Mouse (Mus musculus): ENCODE results near the gene Wscd2.

Gene Wscd2

DNA sequence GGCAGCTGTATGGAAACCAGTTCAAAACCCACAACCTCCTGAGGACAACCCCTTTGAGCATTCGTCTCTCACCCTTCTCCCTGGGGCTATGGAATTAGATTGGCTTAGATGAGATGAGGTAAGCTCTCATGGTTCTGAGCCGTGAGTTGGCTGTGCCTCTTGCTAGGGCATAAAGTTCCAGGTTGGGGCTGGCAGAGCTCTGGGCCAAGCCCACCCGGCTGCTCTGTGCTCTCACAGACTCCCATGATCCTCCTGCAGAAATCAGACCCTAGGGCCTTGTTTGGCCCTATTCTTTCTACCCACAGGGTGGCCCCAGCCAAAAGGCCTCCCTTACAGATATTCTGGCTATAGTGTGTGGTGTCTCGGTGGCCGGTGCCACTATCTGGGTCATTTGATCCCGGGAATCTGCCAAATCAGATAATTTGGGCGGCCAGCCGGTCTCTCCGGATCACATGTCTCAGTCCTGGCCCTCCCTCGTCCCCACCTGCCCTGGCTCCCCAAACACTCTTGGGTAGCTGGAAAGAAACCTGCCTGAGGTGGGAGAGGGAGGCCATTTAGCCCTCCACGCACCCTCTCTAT, 4.5 kb upstream of the Wscd2 start:
- DNase-seq (ENCODE audit: low read depth, low spot score) = no peak

DNA sequence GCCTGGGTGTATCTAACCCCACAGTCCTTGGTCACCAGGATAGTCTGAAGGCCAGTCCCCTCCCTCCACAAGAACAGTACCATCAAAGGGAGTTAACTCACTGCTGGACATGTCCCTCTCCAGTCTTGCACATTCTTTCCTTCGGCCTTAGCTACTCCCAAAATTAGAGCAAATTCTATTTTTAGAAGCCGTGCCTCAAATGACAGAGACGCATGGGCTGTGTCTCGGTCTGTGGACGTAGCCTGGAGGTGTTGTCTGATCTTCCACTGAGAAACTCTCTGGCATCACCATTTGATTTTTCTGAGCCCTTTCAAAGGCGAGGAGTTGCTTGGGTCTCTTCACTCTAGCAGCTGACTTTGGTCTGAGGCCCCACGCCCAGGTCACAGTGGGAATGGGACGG, 2.3 kb upstream of the Wscd2 start:
- no peak for DNase-seq (ENCODE audit: low read depth, low spot score)

DNA sequence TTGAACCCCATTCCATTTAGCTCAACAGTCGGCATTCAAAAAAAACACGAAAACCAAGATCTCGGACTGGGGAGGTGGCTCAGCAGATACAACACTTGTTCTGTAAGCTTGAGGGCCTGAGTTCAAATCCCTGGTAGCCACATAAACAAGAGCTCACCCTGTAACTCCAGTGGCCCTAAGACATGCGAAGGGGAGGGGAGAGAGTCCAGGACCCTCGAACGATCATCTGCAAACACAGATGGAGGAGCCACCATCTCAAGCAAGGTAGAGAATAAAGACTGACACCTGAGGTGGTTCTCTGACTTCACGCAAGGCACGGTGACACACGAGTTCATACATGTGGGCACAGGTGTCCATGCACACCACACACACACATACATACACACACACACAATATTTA, 516 bp upstream of the Wscd2 start:
- no peak for DNase-seq (ENCODE audit: low read depth, low spot score)

DNA sequence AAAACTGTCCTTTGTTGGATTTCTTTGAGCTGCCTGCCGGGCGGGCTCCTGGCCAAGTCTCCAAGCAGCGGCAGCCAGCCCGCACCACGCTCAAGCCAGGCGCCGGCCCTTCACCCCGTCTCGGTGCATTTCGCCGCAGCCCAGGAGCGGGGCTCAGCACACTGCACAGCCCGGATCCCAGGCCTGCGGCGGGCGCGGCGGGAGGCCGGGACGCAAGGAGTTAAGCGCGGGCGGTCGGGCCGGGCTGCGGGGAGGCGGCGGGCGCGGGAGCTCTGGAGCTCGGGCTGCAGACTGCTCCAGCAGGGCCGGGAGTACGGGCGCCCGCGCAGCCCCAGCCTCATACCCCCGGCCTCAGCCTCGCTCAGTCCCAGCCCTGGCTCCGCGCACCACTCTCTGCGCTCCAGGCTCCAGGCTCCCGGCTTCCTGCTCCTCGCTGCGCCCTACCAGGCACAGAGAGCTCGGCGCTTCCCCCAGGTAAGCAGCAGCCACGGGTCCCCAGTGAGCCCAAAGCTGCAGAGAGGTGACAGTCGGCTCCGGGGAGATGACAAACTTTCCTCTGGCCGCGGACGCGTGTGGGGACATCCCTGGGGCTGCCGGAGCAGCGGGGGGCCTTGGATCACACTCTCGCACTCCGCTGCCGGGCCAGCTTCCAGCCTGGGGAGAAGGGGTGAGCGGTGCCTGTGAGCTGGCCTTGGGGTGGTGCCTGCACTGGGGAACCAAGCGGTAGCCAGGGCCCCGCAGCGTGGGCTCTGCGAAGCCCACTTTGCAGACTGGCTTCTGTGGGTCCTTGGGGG, 531 bp downstream of the Wscd2 start:
- peak; percentile 31 for DNase-seq (ENCODE audit: low read depth, low spot score)

DNA sequence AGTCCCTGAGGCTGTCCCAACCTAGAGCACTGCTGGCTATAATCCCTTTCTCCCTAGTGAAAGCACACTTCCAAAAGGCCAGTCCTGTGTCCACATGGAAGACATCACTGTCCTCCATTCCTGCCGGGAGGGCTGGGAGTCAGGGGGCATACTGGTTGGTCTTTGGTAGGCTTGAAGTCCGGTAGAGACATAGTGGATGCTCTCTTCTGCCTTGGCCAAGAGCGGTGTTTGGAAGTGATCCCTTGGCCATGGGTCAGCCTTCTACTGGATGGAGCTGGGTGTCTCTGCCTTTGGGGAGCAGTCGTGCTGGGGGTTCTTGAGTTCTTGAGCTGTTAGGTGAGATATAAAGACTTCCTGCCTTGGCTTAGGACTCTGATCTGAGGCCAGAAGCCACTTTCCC, 1.4 kb downstream of the Wscd2 start:
- no peak for DNase-seq (ENCODE audit: low read depth, low spot score)

DNA sequence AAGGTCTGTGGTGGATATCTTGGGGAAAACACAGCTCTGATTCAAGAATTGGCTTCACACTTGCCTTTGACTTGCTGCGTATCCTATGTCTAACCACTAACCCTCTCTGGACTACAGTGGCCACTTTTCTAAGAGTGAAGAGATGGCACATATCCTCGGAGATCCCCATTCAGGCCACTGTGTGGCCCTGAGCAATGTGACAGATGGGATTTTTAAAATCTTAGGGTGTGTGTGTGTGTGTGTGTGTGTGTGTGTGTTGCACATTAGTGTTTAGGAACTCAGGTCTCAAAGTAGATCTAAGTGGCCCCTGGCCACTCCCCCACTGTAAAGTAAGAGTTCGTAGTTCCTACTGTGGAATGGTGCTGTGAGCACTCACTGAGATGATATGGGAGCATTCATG, 1.9 kb downstream of the Wscd2 start:
- DNase-seq (ENCODE audit: low read depth, low spot score) = no peak

DNA sequence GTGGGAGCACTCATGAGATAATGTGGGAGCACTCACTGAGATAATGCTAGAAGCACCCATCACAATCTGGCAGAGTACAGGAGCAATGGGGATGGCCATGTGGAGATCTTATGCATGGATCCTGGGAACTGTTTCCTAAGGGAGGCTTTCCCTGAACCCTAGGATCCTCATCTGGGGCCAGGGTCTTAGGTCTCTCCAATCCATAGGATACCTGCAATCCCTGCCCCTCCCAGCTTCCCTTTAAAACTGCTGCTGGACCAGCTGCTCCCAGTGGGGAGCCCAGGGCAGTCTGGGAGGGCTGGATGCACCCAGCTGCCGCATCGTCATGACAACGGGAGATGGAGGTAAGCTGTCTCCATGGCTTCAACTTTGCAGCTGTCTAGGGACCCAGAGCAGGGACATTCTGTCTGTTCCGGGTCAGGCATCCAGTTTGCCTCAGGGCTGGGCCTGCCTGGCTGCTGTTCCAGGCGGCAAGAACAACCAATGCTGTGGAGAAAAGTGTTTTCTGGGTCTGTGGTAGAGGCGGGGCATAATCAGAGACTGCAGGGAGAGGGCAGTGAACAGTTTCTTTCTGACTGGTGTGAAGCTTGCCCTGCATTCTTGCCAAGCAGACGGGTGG, 2.4 kb downstream of the Wscd2 start:
- peak; percentile 45 for DNase-seq (ENCODE audit: low read depth, low spot score)

DNA sequence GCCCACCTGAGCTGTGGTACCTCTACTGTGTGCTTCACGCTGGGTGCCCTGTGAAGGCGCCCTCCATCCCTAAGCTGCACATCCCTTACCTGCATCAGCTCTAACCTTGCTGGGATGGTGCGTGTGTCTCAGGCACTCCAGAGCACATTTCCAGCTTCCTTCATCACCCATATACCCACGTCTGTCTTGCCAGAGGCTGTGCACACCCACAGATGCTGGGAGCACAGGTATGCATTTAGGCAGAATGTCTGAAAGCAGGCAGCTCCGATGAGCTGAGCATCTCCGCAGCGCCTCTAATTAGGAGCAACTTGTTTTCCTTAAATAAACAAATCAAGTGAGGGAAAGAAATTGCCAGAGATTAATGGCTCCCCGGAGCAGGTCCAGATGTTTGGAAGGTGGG, 3.9 kb downstream of the Wscd2 start:
- no peak for DNase-seq (ENCODE audit: low read depth, low spot score)

DNA sequence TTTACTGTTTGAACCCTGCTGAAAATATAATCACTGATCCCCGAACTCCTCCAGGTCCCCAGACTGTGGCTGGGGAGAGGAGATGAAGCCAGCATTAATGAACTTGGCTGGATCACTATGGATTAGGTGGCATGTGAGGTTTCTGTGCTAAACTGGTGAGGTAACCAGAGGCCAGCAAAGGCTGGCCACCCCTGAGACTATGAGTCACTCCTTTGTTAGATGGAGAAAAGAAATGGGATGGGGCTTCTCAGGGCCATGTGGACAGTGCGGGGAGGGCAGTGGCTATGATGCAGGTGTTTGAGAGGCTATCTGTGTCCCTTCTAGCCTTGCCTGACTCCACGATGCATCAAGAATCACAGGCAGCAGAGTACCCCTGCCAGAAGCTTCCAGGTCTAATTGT, 6.8 kb downstream of the Wscd2 start:
- no peak for DNase-seq (ENCODE audit: low read depth, low spot score)

DNA sequence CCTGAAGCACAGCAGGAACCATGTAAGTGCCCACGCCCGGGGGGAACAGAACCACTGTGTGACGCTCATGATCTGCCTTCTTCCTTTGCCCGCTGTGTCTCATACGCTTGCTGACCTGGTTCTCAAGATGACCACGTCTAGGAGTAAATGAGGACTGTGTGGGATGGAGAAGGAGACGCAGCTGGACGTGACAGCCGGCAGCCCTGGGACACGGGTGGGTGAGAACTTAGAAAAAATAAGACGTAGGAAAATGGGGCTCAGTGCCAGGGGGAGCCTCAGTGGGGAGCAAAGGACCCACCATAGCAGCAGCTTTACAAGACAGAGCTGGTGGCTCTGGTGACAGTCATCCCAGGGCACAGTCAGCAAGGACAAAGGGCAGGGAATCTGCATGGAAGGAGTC, 9.3 kb downstream of the Wscd2 start:
- no peak for DNase-seq (ENCODE audit: low read depth, low spot score)

DNA sequence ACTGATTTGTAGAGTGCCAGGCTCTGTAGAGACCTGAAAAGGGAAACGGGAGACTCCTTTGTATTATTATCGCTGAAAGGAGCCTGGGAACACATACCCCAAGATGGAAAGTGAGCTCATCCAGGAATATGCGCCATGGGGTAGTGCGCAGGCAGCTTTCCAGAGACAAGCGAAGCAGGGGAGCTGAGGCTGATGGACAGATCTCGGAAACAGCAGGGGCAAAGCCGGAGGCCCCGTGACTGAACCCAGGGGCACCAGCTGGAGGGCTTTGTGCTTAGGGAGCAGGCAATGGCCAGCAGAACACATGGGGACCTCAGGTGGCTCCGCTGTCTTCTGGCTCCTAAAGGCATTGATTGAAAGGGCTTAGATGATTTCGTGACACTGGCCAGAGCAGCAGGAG, 13.1 kb downstream of the Wscd2 start:
- peak; percentile 20 for DNase-seq (ENCODE audit: low read depth, low spot score)

DNA sequence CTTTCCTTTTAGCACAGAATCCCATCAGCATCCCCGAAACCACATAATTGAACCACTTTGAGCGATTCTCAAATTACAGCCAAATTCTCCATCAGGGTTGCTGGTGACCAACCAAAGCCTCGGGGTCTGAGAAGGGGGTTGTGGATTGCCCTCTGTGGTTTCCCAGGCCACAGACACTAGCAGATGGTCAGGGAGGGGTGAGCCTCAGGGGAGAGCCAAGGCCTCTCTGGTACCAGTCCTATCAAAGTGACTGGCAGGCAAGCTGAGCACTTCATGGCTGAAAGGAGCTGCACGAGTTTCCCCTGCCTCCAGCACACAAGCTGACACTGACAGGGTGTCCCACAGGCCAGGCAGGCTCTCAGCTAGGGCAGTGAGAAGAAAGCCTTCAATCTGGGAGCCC, 14.5 kb downstream of the Wscd2 start:
- peak; percentile 19 for DNase-seq (ENCODE audit: low read depth, low spot score)

DNA sequence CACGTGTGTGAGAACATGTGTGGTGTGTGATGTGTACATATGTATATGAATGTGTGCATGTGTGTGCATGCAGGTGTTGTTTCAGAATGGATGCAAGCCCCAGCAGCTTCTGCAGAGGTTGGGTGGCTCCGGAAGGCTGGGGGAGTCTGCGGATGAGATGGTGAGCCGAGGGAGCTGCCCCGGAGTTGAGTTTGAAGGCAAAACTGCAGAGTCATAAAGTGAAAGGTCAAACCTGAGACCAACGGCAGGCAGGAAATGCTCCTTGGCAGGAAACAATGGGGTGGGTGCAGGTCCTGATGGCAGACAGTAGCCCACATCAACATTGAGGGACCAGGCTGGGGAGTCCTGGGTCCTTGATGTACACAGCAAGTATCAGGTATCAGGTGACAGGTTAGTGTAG, 15.9 kb downstream of the Wscd2 start:
- no peak for DNase-seq (ENCODE audit: low read depth, low spot score)

DNA sequence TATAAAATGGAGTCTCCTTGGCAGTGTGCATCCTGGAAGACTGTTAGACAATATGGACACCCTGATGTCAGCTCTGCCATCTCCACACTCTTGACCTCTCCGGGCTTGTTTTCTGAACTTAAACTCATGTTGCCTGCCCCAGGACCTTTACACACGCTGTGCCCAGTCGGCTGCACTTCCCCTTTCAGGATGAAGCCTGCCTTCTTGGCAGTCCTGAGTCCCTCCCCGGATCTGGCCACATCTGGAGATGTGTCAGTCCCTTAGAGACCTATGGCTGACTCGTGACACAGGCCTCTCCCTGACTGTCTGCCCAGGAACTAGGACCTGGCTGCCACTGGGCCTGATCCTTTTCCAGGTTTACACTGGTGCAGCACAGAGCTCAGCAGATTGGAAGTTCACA, 16.6 kb downstream of the Wscd2 start:
- no peak for DNase-seq (ENCODE audit: low read depth, low spot score)

DNA sequence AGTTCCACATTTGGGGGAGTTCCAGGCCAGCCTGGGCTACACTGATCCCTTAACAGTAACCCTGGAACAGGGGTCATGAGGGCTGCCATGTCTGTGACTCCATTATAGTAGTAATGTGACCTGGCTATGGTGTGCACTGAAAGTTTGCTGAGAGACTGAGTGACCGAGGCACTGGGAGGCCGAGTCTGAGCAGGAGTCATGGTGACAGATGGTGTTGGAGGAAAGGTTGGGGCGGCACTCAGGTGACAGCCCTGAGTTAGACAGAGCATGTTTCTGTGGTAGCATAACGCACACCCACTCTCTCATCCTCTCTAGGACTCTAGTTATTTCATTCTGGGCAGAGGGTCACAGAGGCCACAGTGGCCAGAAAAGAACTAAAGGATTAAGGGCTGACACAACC, 19.0 kb downstream of the Wscd2 start:
- DNase-seq (ENCODE audit: low read depth, low spot score) = no peak

DNA sequence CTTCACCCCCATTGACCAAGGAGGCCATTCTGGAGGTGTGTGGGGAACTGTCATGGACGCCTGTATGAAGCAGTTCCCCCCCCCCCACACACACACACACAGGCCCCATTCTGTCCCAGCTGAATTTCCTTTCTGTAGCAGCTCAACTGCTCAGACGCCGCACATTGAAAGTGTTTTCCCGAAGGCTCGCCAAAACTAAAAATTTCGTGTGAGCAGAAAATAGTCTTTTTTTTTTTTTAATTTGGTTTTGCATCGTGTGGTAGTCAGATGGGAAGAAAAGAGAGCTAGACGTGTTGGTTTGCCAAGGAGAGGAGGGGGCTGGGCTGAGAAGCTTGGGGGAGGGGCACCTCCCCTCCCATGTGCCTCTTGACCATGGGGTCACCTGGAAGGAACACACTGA, 23.5 kb downstream of the Wscd2 start:
- DNase-seq (ENCODE audit: low read depth, low spot score) = no peak

DNA sequence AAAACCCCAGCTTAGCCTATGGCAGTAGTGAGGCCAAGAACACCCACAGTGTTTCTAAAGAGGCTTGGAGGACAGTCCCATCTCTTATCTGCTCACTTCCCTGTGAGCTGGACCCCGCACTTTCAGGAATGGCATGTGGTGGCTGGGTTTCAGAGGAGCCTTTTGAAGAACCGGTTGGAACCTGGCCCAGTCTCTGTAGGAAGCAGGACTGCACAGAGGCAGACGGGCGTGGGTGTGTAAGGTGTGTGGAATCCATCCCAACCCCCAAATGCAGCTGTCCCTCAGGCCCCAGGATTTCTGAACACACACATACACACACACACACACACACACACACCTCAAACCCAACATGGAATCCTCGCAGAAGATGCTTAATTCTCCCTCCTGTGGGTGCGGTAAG, 23.9 kb downstream of the Wscd2 start:
- no peak for DNase-seq (ENCODE audit: low read depth, low spot score)

DNA sequence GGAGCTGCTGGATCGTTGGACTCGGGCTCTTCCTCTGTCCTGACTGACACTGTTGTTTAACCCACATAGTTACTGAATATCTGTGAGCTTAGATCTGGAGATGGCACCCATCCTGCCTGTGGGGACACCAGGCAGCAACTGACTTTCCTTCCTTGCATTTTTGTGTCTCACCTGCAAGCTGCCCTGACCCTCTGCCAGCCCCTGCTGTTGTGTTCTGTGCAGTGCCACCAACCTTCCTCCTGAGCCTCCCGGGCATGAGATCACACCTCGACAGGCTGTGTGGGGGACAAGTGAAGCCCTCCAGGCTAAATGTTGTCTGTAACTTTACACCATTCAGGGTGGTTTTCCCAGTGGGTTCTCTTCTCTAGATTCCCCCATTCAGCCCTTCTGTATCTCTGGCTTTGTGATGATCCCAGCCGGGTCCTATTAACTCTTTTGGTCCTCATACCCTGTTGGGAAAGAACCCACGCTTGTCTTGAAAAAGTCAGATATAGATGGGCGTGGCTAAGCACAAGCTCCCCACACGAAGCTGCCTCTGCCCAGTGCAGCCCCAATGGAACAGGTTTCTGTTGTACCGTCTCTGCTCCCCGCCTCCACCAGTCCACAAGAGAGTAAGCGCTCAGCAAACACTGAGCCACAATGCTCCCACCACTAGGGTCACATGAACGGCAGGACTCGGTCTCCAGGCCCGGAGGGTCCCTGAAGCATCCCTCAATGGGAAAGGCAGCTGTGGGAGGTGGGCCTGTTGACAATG, 26.2 kb downstream of the Wscd2 start:
- DNase-seq (ENCODE audit: low read depth, low spot score) = no peak

DNA sequence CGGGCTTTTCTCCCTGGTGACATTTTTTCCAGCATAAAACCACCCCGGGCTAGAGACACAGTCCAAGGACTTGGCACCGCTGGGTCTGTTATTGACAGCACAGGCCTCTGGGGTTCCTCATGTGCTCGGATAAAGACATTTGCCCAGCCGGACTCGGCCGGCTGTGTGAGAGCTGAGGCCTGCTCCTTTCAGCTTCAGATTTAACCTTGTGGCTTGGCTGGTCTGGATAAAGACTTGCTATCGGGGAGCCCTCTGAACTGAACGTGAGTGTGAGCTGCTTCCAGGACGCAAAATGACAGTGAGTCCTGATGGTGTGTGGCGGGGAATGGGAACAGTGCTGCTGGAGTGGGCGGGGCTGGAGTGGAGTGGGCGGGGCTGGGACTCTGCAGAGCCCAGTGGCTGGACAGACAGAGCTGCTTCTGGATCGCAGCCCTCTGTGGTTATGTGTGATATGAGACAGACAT, 26.8 kb downstream of the Wscd2 start:
- no peak for DNase-seq (ENCODE audit: low read depth, low spot score)

DNA sequence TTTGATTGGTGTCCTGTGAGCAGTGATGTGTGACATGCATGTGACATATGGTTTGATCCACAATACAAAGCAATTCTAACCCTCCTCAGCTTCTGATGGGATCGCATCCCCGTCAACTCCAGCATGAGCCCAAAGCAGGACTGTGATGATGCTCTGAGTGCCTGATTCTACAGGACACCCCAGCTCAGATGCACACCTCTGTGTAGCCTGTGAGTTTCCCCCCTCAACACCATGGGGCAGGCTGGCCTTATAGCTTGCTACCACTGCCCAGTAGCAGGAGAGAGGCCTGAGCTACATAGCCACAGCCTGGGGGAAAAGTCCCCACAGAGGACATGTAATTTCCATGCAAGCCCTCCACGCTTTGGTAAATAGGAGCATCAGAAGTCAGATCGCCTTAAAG, 27.3 kb downstream of the Wscd2 start:
- DNase-seq (ENCODE audit: low read depth, low spot score) = no peak

DNA sequence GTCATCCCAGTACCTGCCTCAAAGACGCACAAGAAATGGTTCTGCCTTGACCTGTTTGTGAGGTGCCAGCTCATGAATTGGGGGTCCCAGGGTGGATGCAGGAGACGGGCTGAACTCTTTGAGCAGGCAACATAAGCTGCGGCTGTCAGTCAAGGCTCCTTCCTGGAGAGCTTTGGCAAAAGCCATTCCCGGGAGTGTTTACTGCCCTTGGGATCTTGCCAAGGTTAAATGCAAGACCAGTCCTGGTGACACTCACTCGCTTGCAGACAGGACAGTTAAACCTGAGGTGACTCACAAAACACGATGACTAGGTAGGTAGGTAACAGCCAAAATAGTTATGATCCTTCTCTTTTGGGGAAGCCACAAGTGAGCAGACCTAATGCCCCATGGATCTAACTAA, 30.9 kb downstream of the Wscd2 start:
- no peak for DNase-seq (ENCODE audit: low read depth, low spot score)

DNA sequence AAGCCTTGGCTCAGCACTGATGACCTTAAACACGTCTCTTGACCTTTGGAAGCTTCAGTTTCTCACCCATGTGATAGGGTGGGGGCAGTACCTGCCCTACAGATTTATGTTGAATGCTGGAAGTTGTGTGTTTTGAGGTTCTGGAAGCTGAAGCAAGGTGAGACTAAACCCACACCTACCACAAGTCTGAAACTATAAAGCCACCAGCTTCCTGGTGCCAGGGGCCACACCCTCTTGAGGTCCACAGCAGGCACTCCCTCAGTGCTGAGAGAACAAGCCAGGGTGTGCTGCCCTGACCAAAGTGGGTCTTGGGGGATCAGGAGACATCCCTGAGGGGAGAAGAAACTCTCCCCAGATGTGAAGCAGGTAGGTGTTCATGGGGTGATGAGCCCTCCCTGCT, 48.7 kb downstream of the Wscd2 start:
- DNase-seq (ENCODE audit: low read depth, low spot score) = no peak
